ENCODE assay signal across 8 mouse cellular contexts in genomic region chr10:17723421-17723841, GRCm38 (mm10). TPM values are rescaled to one million over a fixed set of nuclear protein-coding genes. Genes with fewer than 3 reads are reported as not detected.
A peak's percentile ranks its signal among the peaks of the same experiment; 100 is the strongest.
DNase-seq lines count a peak whose midpoint lies in the region; ATAC-seq and TF ChIP-seq lines count a peak whose summit lies in the region.

No protein-coding gene starts in this region.

- peak overlapping the region; percentile 93 for H3K4me3 ChIP-seq in heart, embryonic 10.5 days
- peak overlapping the region; percentile 86 to 93 for H3K4me3 ChIP-seq in ES-E14 (ENCODE audit: insufficient read depth in 1 of 2, low read depth in 1 of 2, low read length in 2 of 2, poor library complexity in 1 of 2, severe bottlenecking in 1 of 2)
- H3K4me3 ChIP-seq in forebrain, embryonic 15.5 days: peak overlapping the region; percentile 82
- peak overlapping the region; percentile 89 for H3K4me3 ChIP-seq in liver, embryonic 16.5 days (ENCODE audit: low read depth, low read length)
- H3K4me3 ChIP-seq in stomach, embryonic 16.5 days (replicated peaks; ENCODE audit: low read length): peak overlapping the region; percentile 64

- peak overlapping the region; percentile 97 for H3K27ac ChIP-seq in heart, embryonic 10.5 days
- H3K27ac ChIP-seq in ES-E14 (ENCODE audit: insufficient read depth, low read depth, low read length, poor library complexity, severe bottlenecking): peak overlapping the region; percentile 49
- peak overlapping the region; percentile 99 for H3K27ac ChIP-seq in forebrain, embryonic 15.5 days (replicated peaks)
- H3K27ac ChIP-seq in liver, embryonic 16.5 days (ENCODE audit: low read length): peak overlapping the region; percentile 97
- H3K27ac ChIP-seq in stomach, embryonic 16.5 days (ENCODE audit: low read length): peak overlapping the region; percentile 99

- intact Hi-C loops in heart, postnatal 25 days (cut with DNase I): loop anchor here (5.0 to 10.0 kb wide), 9 partner anchors 161 to 1379 kb away; no protein-coding TSS in a partner anchor

- WGBS in heart, embryonic 10.5 days: 0% methylated on average over 30 of the region's 30 CpGs
- under 1% methylated on average over 30 of the region's 30 CpGs for WGBS in forebrain, embryonic 15.5 days
- under 1% methylated on average over 29 of the region's 30 CpGs for WGBS in liver, embryonic 16.5 days (ENCODE audit: insufficient replicate concordance)
- WGBS in stomach, embryonic 16.5 days: under 1% methylated on average over 30 of the region's 30 CpGs

- H3K9me3 ChIP-seq in heart, embryonic 10.5 days: no peaks in the 10 kb centered on the region
- no peaks in the 10 kb centered on the region for H3K9me3 ChIP-seq in ES-E14 (ENCODE audit: control insufficient read depth, insufficient read depth, low read depth, low read length)
- no peaks in the 10 kb centered on the region for H3K9me3 ChIP-seq in forebrain, embryonic 15.5 days
- H3K9me3 ChIP-seq in liver, embryonic 16.5 days (replicated peaks; ENCODE audit: control insufficient read depth, low read length): no peaks in the 10 kb centered on the region
- no peaks in the 10 kb centered on the region for H3K9me3 ChIP-seq in stomach, embryonic 16.5 days (replicated peaks; ENCODE audit: control insufficient read depth, low read length)

- DNase-seq in heart, embryonic 10.5 days (ENCODE audit: low spot score): peak; percentile 91
- DNase-seq in heart, postnatal 25 days (ENCODE audit: low spot score): no peak
- DNase-seq in ES-E14 (ENCODE audit: low read depth, low spot score): no peak
- no peak for DNase-seq in layer of hippocampus, adult 9-10 months (ENCODE audit: low spot score)
- no peak for DNase-seq in natural killer cell, adult 2 months (ENCODE audit: low spot score in 2 of 2)

- peak overlapping the region; percentile 85 for H3K9ac ChIP-seq in ES-E14 (ENCODE audit: insufficient read depth, low read depth, low read length, poor library complexity, severe bottlenecking)
- peak overlapping the region; percentile 95 for H3K9ac ChIP-seq in forebrain, embryonic 15.5 days (replicated peaks)
- H3K9ac ChIP-seq in liver, embryonic 16.5 days (ENCODE audit: low read depth, low read length): peak overlapping the region; percentile 94
- H3K9ac ChIP-seq in stomach, embryonic 16.5 days (ENCODE audit: low read length): peak overlapping the region; percentile 85

- H3K36me3 ChIP-seq in heart, embryonic 10.5 days: no peaks in the 10 kb centered on the region; the same call in 1 of the 2 replicates
- peaks cover 5% of the 10 kb centered on the region; the same call in 1 of the 2 replicates for H3K36me3 ChIP-seq in ES-E14 (ENCODE audit: control insufficient read depth, insufficient read depth, low read length, poor library complexity, severe bottlenecking)
- H3K36me3 ChIP-seq in forebrain, embryonic 15.5 days: no peaks in the 10 kb centered on the region
- H3K36me3 ChIP-seq in liver, embryonic 16.5 days (ENCODE audit: control insufficient read depth, insufficient read depth): no peaks in the 10 kb centered on the region
- H3K36me3 ChIP-seq in stomach, embryonic 16.5 days (ENCODE audit: control insufficient read depth, insufficient read depth, low read length): no peaks in the 10 kb centered on the region

- in situ Hi-C loops in ES-E14 (cut with MboI; ENCODE audit: low sequenced_read_pairs in 2 of 2, unreplicated experiment in 2 of 2): no loop called here

- peaks cover 39% of the 10 kb centered on the region for H3K4me1 ChIP-seq in heart, embryonic 10.5 days
- H3K4me1 ChIP-seq in ES-E14 (ENCODE audit: control insufficient read depth in 2 of 2, insufficient read depth in 2 of 2, low read length in 2 of 2, poor library complexity in 1 of 2): no peaks in the 10 kb centered on the region
- peaks cover 34% of the 10 kb centered on the region for H3K4me1 ChIP-seq in forebrain, embryonic 15.5 days
- peaks cover 41% of the 10 kb centered on the region for H3K4me1 ChIP-seq in liver, embryonic 16.5 days (ENCODE audit: control insufficient read depth, low read depth, low read length)
- peaks cover 16% of the 10 kb centered on the region for H3K4me1 ChIP-seq in stomach, embryonic 16.5 days (ENCODE audit: control insufficient read depth, insufficient read depth, low read length)

- H3K27me3 ChIP-seq in heart, embryonic 10.5 days (ENCODE audit: insufficient read depth, poor library complexity, severe bottlenecking): no peaks in the 10 kb centered on the region
- no peaks in the 10 kb centered on the region for H3K27me3 ChIP-seq in forebrain, embryonic 15.5 days
- H3K27me3 ChIP-seq in liver, embryonic 16.5 days (ENCODE audit: control insufficient read depth, insufficient read depth, low read depth, low read length): no peaks in the 10 kb centered on the region
- H3K27me3 ChIP-seq in stomach, embryonic 16.5 days (ENCODE audit: control insufficient read depth, insufficient read depth, low read length): no peaks in the 10 kb centered on the region

- ATAC-seq in forebrain, embryonic 15.5 days (replicated peaks): peak; percentile 49
- peak; percentile 43 for ATAC-seq in liver, embryonic 16.5 days (ENCODE audit: low read depth)
- peak; percentile 57 for ATAC-seq in stomach, embryonic 16.5 days (ENCODE audit: insufficient read depth, low FRiP score)

- H3K4me2 ChIP-seq in forebrain, embryonic 15.5 days (replicated peaks): peak overlapping the region; percentile 68
- peak overlapping the region; percentile 95 for H3K4me2 ChIP-seq in liver, embryonic 16.5 days (ENCODE audit: low read depth, low read length)
- peak overlapping the region; percentile 69 for H3K4me2 ChIP-seq in stomach, embryonic 16.5 days (ENCODE audit: low read depth, low read length)

TF ChIP-seq in ES-E14, 5 proteins besides CTCF, POLR2A, EP300 and RAD21:
- TF ChIP-seq ZNF384 (IDR thresholded peaks at IDR 0.05; ENCODE audit: low read depth, low read length) (no peak), CHD2 (IDR thresholded peaks at IDR 0.05; ENCODE audit: low read depth, low read length) (no peak), MAFK (IDR thresholded peaks at IDR 0.05; ENCODE audit: insufficient read depth, low read depth, low read length) (no peak), ZC3H11A (IDR thresholded peaks at IDR 0.05; ENCODE audit: borderline replicate concordance, low read depth, low read length) (no peak), HCFC1 (IDR thresholded peaks at IDR 0.05; ENCODE audit: borderline replicate concordance, insufficient read depth, low read length) (no peak)

RNA-seq across cellular contexts. Expression of gene Cited2, which starts 0.4 kb away (rescaled TPM):
- 40.4 and 60.1 TPM in 2 replicates for polyA plus RNA-seq in heart, embryonic 10.5 days (2016; fragmentation: Nextera tagmentation; extraction: Ambion mirVana)
- 10 to 100 TPM; 42.8 to 47.9 TPM for total RNA-seq in heart, postnatal 25 days (2021)
- 22.1 and 30.0 TPM in 2 replicates for total RNA-seq in ES-E14 (2012; rRNA removed)
- polyA plus RNA-seq in forebrain, embryonic 15.5 days (2015; fragmentation: Nextera tagmentation; extraction: Ambion mirVana): 69.2 and 72.1 TPM in 2 replicates
- polyA plus RNA-seq in liver, embryonic 16.5 days (2015; fragmentation: Nextera tagmentation; extraction: Ambion mirVana): 14.5 and 19.4 TPM in 2 replicates
- 19.1 and 20.7 TPM in 2 replicates for polyA plus RNA-seq in stomach, embryonic 16.5 days (2015; fragmentation: Nextera tagmentation; extraction: Ambion mirVana)

Comparison
In these comparisons a context has a peak if more than half of its experiments do, and no peak if none do; other contexts are left out.
1. H3K27ac ChIP-seq: peak in every context shown above with its lines; median percentile 99 in forebrain, embryonic 15.5 days; 99 in stomach, embryonic 16.5 days; 97 in heart, embryonic 10.5 days; 97 in liver, embryonic 16.5 days; 49 in ES-E14.